Mouse (Mus musculus): ENCODE data around the gene Olfr750.

Gene Olfr750

DNA sequence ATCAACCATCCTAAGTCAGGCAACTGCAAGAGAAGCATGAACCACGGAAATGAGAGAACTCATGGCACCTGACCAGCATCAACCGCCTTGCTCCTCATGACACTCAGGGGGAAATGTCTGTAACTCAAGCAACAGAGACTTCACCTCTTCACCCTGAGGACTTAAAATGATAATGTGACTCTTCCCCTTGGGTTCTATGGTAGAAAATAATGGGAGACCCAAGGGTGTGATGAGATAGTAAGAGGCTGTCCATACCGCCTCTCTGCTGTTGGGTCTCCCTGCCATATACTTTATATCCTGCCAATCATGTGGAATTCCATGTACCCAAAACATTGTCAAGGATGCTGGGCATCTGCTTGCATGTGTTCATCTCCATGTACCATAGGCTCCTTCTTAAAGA is at the start of gene Olfr750:
Gene Olfr750 (minus strand): TSS at position 101 of the 400 bp plus-strand sequence.
- DNase-seq (ENCODE audit: low spot score in 2 of 2), result no peak

- DNase-seq (ENCODE audit: low spot score in 2 of 2), result no peak
Observed at GRCm38 (mm10) chr14:51113916-51114560, 39.8 kb upstream of the Olfr750 start, which contains the start of gene Eddm3b. Gene Eddm3b, plus strand, starts transcription at chr14:51114426.

DNA sequence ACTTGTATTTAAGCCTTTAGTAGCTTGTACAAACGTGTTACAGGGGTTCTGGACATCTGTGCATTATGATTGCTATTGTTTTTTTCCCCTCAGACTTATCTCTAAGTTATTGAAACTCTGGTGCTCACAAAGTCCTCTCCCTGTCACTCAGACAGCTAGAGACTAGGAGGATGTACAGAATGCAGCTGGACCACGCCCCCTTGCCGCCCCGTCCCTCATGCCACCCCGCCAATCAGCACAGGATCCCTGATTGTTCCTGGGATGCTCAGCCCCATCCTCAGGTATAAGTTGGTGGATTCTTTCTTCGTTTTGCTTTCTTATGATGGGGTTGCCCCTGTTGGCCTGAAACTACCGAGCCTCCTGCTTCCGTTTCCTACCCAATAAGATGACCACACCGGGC is 39.2 kb upstream of the Olfr750 start:
- no peak for DNase-seq (ENCODE audit: low spot score in 2 of 2)

GRCm38 (mm10) chr14:51111966-51112365 is 37.7 kb upstream of the Olfr750 start:
- DNase-seq (ENCODE audit: low spot score in 2 of 2), result no peak

DNA sequence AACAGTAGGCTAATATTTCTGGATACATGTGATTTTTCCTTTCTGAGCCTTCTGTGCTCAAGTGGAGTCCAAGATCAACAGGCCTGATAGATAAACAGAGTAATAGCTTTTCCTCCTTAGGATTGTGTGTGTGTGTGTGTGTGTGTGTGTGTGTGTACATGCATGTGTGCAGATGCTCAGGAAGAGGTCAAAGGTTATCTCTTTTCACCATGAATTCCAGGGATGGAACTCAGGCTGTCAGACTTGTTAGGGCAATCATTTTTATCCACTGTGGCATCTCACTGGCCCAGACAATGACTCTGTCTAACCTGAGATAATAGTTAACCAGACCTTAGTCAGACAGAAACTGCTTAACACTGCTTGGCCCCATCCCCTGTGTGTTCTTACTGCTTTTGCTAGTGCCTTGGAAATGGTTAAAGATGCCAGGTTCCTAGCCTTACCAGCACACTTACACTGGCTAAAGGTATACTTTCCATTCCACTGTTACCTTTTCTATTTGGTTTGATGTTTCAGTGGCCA is 32.3 kb upstream of the Olfr750 start:
- DNase-seq (ENCODE audit: low spot score in 2 of 2), result no peak

DNA sequence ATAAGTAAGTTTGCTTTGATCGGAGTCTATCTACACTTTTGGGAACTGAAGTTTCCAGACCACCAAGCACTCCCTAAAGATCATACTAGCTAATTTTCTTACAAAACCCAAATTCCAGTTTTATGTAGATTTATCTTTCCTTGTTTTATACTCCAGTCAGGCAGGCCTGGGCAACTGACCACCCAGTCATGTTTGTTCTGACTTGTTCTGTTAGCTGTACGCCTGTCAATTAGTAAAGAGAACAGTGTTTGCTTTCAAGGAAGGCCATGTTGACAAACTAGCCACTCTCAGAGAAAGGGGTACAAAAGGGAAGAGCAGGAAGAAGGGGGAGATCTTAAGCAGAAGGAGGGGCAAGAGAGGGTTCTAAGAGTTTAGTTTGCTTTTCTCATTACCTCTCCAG is 30.1 kb upstream of the Olfr750 start:
- no peak for DNase-seq (ENCODE audit: low spot score in 2 of 2)

DNA sequence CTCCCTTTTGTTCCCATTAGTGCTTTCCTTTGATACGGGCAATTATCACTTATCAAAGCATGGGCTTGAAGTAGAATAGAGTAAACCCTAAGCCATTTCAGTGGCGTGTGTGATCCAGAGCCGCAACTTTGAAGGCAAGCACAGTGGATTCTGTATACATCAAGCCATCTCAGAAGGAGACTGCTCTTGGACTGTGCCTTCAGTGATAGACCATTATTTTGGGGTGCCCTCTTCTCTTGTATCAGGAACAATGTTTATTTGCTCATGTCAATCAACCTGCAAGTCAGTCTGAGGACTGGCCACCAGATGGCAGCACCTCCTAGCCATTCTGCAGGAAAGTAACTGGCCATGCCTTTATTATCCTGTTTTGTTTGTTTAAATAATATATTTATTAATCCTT is 29.0 kb upstream of the Olfr750 start:
- peak; percentile 24 to 67 for DNase-seq (ENCODE audit: low spot score in 2 of 2)

GRCm38 (mm10) chr14:51101284-51101683 is 27.0 kb upstream of the Olfr750 start:
- DNase-seq (ENCODE audit: low spot score in 2 of 2), result no peak

DNA sequence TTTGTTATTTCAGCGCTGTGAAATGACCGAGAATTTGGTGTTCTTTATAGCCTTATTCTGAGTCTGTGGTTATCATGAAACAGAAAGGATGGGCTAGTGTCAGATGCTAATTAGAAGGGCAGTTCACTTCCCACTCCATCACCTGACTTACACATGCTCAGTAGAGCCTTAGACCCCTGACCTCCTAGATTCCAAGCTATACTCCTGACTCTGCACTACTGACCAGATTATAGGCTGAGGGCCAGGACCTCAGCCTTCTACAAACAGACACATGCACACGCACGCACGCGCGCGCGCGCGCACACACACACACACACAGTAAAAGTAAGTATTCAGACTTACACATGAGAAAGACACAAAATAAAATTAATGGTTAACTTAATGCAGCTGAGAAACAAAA is 24.7 kb upstream of the Olfr750 start:
- no peak for DNase-seq (ENCODE audit: low spot score in 2 of 2)

DNA sequence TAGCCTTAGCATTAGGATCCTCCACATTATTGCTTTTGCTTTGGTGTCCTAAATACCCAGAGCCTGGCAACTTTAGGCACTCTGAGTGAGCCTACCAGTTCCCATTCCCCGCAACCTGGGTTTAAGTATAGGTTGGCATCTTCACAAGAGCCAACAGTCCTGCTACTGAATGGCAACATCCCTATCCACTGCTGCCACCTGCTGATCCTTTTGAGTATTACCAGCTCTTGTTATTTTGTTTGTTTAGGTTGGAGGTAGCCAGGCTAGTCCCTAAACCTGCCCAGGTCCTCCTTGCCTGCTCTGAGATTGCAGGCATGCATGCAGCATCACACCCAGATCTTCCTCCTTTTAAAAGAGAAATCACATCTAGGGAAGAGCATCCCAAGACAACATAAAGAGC is 24.1 kb upstream of the Olfr750 start:
- peak; percentile 72 to 79 for DNase-seq (ENCODE audit: low spot score in 2 of 2)

DNA sequence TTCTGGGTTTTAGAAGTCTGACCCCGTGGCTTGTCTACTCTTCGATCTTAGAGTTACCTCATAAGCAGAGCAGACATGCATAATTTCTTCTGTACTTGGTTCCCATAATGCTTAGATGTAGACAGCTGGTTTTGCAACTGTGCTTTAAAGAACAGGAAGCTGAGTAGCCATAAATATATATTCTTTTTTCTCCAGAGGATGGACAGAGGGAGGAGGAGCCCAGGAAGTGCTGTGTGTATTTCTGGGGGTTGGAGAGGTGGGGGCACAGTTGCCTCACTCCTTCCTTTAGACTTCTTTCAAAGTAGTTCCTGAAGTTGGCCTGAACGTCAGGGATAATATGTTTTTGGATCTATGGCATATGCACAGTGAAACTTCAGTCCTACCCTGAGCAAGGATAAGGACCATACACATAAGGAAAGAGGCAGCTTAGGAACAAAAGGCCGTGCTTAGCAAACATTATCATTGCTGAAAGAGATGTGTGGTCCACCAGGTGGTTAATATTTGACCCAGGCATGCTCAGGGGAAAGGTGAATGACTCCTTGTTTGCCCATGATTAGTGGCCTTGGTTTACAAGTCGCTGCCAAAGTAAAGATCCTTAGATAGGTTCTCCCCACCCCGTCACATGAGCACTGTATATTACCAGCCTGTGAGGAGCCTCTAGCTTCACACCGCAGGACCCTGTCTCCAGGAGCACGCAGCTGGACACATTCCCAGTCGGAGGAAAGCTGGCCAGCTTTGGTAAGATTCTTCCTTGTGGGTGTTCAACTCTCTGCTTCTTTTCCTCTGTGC is 21.7 kb upstream of the Olfr750 start:
- no peak for DNase-seq (ENCODE audit: low spot score in 2 of 2)

GRCm38 (mm10) chr14:51094921-51095320 is 20.7 kb upstream of the Olfr750 start:
- DNase-seq (ENCODE audit: low spot score in 2 of 2), result no peak

GRCm38 (mm10) chr14:51094096-51094875 is 20.1 kb upstream of the Olfr750 start:
- no peak for DNase-seq (ENCODE audit: low spot score in 2 of 2)

GRCm38 (mm10) chr14:51093496-51093895 is 19.3 kb upstream of the Olfr750 start:
- DNase-seq (ENCODE audit: low spot score in 2 of 2), result no peak

DNA sequence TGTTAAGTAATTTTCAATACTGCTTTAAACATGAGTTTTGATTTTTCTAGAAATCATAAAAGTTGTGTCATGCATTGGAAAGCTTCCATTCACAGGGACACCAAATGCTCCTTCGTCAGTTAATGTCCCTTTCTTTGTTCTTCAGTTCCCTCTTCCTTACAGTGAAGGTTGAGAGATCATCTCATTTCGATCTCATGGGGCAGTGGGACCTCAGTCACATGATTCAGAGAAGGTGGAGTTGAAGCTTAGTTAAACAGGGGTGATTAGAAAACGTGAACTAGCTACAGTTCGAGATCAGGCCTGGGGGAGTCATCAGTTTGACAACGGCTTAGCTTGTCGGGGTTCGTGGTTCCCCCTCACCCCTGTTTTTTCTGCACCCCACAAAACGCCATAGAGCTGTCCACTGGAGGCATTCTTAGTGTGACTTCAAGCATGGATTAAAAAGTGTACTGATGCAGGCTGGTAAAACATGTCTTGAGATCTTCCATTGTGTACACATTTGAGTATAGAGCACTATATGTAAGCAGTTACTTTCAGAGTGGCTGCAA is 17.9 kb upstream of the Olfr750 start:
- DNase-seq (ENCODE audit: low spot score in 2 of 2), result no peak

GRCm38 (mm10) chr14:51090921-51091900 is 17.0 kb upstream of the Olfr750 start, which contains the start of the genes Rnase4 and Ang:
Gene Rnase4, plus strand, starts transcription at chr14:51091077.
Gene Ang, plus strand, starts transcription at chr14:51091150.
- peak in 1 of 2 experiments; percentile 9 for DNase-seq (ENCODE audit: low spot score in 2 of 2)

- peak; percentile 88 to 89 for DNase-seq (ENCODE audit: low spot score in 2 of 2)
Observed at GRCm38 (mm10) chr14:51090077-51090781, 16.0 kb upstream of the Olfr750 start.

- DNase-seq (ENCODE audit: low spot score in 2 of 2), result no peak
Observed at GRCm38 (mm10) chr14:51089674-51090076, 15.4 kb upstream of the Olfr750 start.

- DNase-seq (ENCODE audit: low spot score in 2 of 2), result peak; percentile 98
Observed at GRCm38 (mm10) chr14:51088970-51089673, 14.9 kb upstream of the Olfr750 start.

All from natural killer cell, adult 2 months (primary cell).